Mouse (Mus musculus): ENCODE data around the gene Psma4. TPM values are rescaled to one million over a fixed set of nuclear protein-coding genes. Genes with fewer than 3 reads are reported as not detected.
"Not testable (repeated sequence)": the region's sequence is repeated elsewhere in the genome, so short reads cannot be mapped to it uniquely, and the experiment has no call there.

The Psma4 gene
- polyA plus RNA-seq, 1 experiment from 2014 or later: 239 TPM

DNA sequence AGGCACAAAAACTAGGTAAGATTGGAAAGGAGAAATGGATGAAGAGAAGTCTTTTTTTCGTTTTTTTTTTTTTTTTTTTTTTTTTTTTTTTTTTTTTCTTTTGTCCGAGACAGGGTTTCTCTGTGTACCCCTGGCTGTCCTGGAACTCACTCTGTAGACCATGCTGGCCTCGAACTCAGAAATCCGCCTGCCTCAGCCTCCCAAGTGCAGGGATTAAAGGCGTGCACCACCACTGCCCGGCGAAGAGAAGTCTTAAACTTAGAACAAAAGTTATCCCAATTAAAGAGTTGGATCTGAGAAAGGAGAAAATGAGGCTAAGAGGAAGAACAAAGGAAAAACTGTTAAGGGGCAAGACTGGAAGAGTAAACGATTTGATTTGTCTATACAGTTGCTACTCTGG lies 428 bp upstream of the Psma4 start:
- H3K9me3 ChIP-seq (ENCODE audit: control insufficient read depth, low read length); H3K27me3 ChIP-seq (ENCODE audit: control insufficient read depth, insufficient read depth, low read length); ATAC-seq (ENCODE audit: insufficient number of reproducible peaks, insufficient read depth, low FRiP score, low read depth); H3K4me1 ChIP-seq (ENCODE audit: control insufficient read depth in 2 of 2, insufficient read depth in 2 of 2, low read length in 2 of 2): not testable (repeated sequence)
- peaks cover 37% of the 10 kb centered on the region for H3K36me3 ChIP-seq (ENCODE audit: control insufficient read depth, insufficient read depth, low read length)
- 47% methylated on average over 8 of the region's 8 CpGs for WGBS
- H3K4me2 ChIP-seq (ENCODE audit: low read length): peak overlapping the region; percentile 72
- peak overlapping the region; percentile 91 for H3K9ac ChIP-seq (ENCODE audit: low read length)
- peak overlapping the region; percentile 76 to 92 for H3K27ac ChIP-seq (replicated peaks in 1 of 2; ENCODE audit: control insufficient read depth in 1 of 2, insufficient read depth in 1 of 2, low read depth in 2 of 2, low read length in 2 of 2)
- peak overlapping the region; percentile 95 to 98 for H3K4me3 ChIP-seq (ENCODE audit: control insufficient read depth in 1 of 2, insufficient read depth in 1 of 2, low read depth in 1 of 2, low read length in 2 of 2)

DNA sequence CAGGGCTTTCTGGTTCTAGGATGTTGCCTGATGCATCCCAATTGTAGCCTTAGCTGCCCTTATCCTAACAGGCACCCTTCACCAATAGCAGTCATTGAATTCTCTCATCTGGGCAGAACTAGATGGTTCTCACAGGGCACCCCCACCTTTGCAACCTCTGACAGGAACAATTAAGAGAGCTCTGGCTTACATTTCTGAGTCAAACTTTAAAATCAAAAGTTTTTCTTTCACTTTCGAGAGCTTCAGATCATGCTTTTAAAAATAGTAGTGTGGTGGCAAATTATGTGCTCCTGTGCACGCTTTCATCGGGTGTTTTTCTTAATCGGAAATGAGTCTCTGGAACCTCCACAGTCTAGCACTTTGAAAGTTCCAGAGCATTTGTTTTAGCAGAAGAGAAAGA lies 10.5 kb downstream of the Psma4 start:
- ATAC-seq (ENCODE audit: insufficient number of reproducible peaks, insufficient read depth, low FRiP score, low read depth): no peak
- WGBS: 87% methylated on average over 4 of the region's 4 CpGs
- Histone ChIP-seq H3K27ac (replicated peaks in 1 of 2; ENCODE audit: control insufficient read depth in 1 of 2, insufficient read depth in 1 of 2, low read depth in 2 of 2, low read length in 2 of 2) (no peak overlapping the region), H3K36me3 (ENCODE audit: control insufficient read depth, insufficient read depth, low read length) (peaks cover 43% of the 10 kb centered on the region), H3K9ac (ENCODE audit: low read length) (no peak overlapping the region), H3K27me3 (ENCODE audit: control insufficient read depth, insufficient read depth, low read length) (no peaks in the 10 kb centered on the region), H3K9me3 (ENCODE audit: control insufficient read depth, low read length) (no peaks in the 10 kb centered on the region), H3K4me2 (ENCODE audit: low read length) (no peak overlapping the region), H3K4me3 (ENCODE audit: control insufficient read depth in 1 of 2, insufficient read depth in 1 of 2, low read depth in 1 of 2, low read length in 2 of 2) (no peak overlapping the region), H3K4me1 (ENCODE audit: control insufficient read depth in 2 of 2, insufficient read depth in 2 of 2, low read length in 2 of 2) (no peaks in the 10 kb centered on the region)

GRCm38 (mm10) chr9:54963669-54964068 lies 13.1 kb downstream of the Psma4 start:
- peaks cover 17% of the 10 kb centered on the region for H3K36me3 ChIP-seq (ENCODE audit: control insufficient read depth, insufficient read depth, low read length)
- ATAC-seq (ENCODE audit: insufficient number of reproducible peaks, insufficient read depth, low FRiP score, low read depth): no peak

GRCm38 (mm10) chr9:54969972-54970637 lies 19.5 kb downstream of the Psma4 start:
- H3K4me3 ChIP-seq (ENCODE audit: control insufficient read depth in 1 of 2, insufficient read depth in 1 of 2, low read depth in 1 of 2, low read length in 2 of 2): no peak overlapping the region
- no peak overlapping the region for H3K4me2 ChIP-seq (ENCODE audit: low read length)
- H3K9ac ChIP-seq (ENCODE audit: low read length): no peak overlapping the region
- no peak overlapping the region for H3K27ac ChIP-seq (replicated peaks in 1 of 2; ENCODE audit: control insufficient read depth in 1 of 2, insufficient read depth in 1 of 2, low read depth in 2 of 2, low read length in 2 of 2)
- 0 out of 2 replicates have a peak, but pooled peaks cover 2% of the 10 kb centered on the region for H3K9me3 ChIP-seq (ENCODE audit: control insufficient read depth, low read length)
- no peaks in the 10 kb centered on the region for H3K36me3 ChIP-seq (ENCODE audit: control insufficient read depth, insufficient read depth, low read length)
- H3K4me1 ChIP-seq (ENCODE audit: control insufficient read depth in 2 of 2, insufficient read depth in 2 of 2, low read length in 2 of 2): no peaks in the 10 kb centered on the region
- no peak for ATAC-seq (ENCODE audit: insufficient number of reproducible peaks, insufficient read depth, low FRiP score, low read depth)
- 52% methylated on average over 8 of the region's 8 CpGs for WGBS
- no peaks in the 10 kb centered on the region for H3K27me3 ChIP-seq (ENCODE audit: control insufficient read depth, insufficient read depth, low read length)

More at GRCm38 (mm10) chr9:54963669-54964068, 13.1 kb downstream of the Psma4 start:
- no peak overlapping the region for H3K4me2 ChIP-seq (ENCODE audit: low read length)
- 0 out of 2 replicates have a peak, but pooled peaks cover 2% of the 10 kb centered on the region for H3K9me3 ChIP-seq (ENCODE audit: control insufficient read depth, low read length)
- H3K27ac ChIP-seq (replicated peaks in 1 of 2; ENCODE audit: control insufficient read depth in 1 of 2, insufficient read depth in 1 of 2, low read depth in 2 of 2, low read length in 2 of 2): no peak overlapping the region
- no peaks in the 10 kb centered on the region for H3K27me3 ChIP-seq (ENCODE audit: control insufficient read depth, insufficient read depth, low read length)
- H3K9ac ChIP-seq (ENCODE audit: low read length): no peak overlapping the region
- no peaks in the 10 kb centered on the region for H3K4me1 ChIP-seq (ENCODE audit: control insufficient read depth in 2 of 2, insufficient read depth in 2 of 2, low read length in 2 of 2)
- no peak overlapping the region for H3K4me3 ChIP-seq (ENCODE audit: control insufficient read depth in 1 of 2, insufficient read depth in 1 of 2, low read depth in 1 of 2, low read length in 2 of 2)

DNA sequence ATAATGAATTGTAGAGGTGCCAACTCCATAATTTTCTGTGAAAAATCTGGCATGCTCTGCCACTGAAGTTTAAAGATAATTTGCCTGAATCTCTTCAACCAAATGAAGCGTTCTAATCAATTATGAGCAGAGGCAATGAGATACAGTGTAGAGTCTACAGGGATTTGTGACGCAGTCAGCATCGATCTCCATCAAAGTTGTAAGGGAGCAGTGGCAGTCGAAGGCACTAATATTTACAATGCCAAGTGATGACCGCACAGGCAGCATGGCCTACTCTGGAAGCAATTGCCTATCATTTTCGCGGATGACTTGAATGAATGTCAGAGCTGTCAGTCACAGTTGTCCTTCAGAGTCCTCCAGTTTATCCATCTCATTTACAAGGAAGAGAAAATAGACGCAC lies 30.1 kb downstream of the Psma4 start, which contains the start of gene Chrna5:
Gene Chrna5 (plus strand): TSS at position 207 of the 400 bp plus-strand sequence.
- H3K36me3 ChIP-seq (ENCODE audit: control insufficient read depth, insufficient read depth, low read length): no peaks in the 10 kb centered on the region
- H3K4me2 ChIP-seq (ENCODE audit: low read length): peak within 1 kb of the TSS; percentile 98
- peaks cover 2 to 11% of the 10 kb centered on the region in 2 experiments; a peak in 3 of 4 replicates for H3K4me1 ChIP-seq (ENCODE audit: control insufficient read depth in 2 of 2, insufficient read depth in 2 of 2, low read length in 2 of 2)
- peaks cover 48% of the 10 kb centered on the region for H3K27me3 ChIP-seq (ENCODE audit: control insufficient read depth, insufficient read depth, low read length)
- ATAC-seq (ENCODE audit: insufficient number of reproducible peaks, insufficient read depth, low FRiP score, low read depth): no peak
- no peaks in the 10 kb centered on the region for H3K9me3 ChIP-seq (ENCODE audit: control insufficient read depth, low read length)
- peak within 1 kb of the TSS; percentile 59 to 64 for H3K4me3 ChIP-seq (ENCODE audit: control insufficient read depth in 1 of 2, insufficient read depth in 1 of 2, low read depth in 1 of 2, low read length in 2 of 2)
- 68% methylated on average over 8 of the region's 8 CpGs for WGBS
- H3K27ac ChIP-seq (replicated peaks in 1 of 2; ENCODE audit: control insufficient read depth in 1 of 2, insufficient read depth in 1 of 2, low read depth in 2 of 2, low read length in 2 of 2): no peak within 1 kb of the TSS
- peak within 1 kb of the TSS; percentile 68 for H3K9ac ChIP-seq (ENCODE audit: low read length)

GRCm38 (mm10) chr9:54981291-54982191 lies 31.0 kb downstream of the Psma4 start:
- under 1% methylated on average over 79 of the region's 85 CpGs for WGBS
- H3K9me3 ChIP-seq (ENCODE audit: control insufficient read depth, low read length): no peaks in the 10 kb centered on the region
- H3K9ac ChIP-seq (ENCODE audit: low read length): peak overlapping the region; percentile 68
- peak overlapping the region; percentile 98 for H3K4me2 ChIP-seq (ENCODE audit: low read length)
- H3K27ac ChIP-seq (replicated peaks in 1 of 2; ENCODE audit: control insufficient read depth in 1 of 2, insufficient read depth in 1 of 2, low read depth in 2 of 2, low read length in 2 of 2): no peak overlapping the region
- H3K4me1 ChIP-seq (ENCODE audit: control insufficient read depth in 2 of 2, insufficient read depth in 2 of 2, low read length in 2 of 2): peaks cover 2 to 11% of the 10 kb centered on the region in 2 experiments; a peak in 3 of 4 replicates
- ATAC-seq (ENCODE audit: insufficient number of reproducible peaks, insufficient read depth, low FRiP score, low read depth): peak; percentile 59
- H3K4me3 ChIP-seq (ENCODE audit: control insufficient read depth in 1 of 2, insufficient read depth in 1 of 2, low read depth in 1 of 2, low read length in 2 of 2): peak overlapping the region; percentile 59 to 64
- H3K36me3 ChIP-seq (ENCODE audit: control insufficient read depth, insufficient read depth, low read length): no peaks in the 10 kb centered on the region
- peaks cover 48% of the 10 kb centered on the region for H3K27me3 ChIP-seq (ENCODE audit: control insufficient read depth, insufficient read depth, low read length)

- H3K9me3 ChIP-seq (ENCODE audit: control insufficient read depth, low read length): no peaks in the 10 kb centered on the region
- H3K27me3 ChIP-seq (ENCODE audit: control insufficient read depth, insufficient read depth, low read length): peaks cover 48% of the 10 kb centered on the region
- H3K27ac ChIP-seq (replicated peaks in 1 of 2; ENCODE audit: control insufficient read depth in 1 of 2, insufficient read depth in 1 of 2, low read depth in 2 of 2, low read length in 2 of 2): no peak overlapping the region
- H3K9ac ChIP-seq (ENCODE audit: low read length): no peak overlapping the region
- H3K4me2 ChIP-seq (ENCODE audit: low read length): peak overlapping the region; percentile 98
- H3K4me3 ChIP-seq (ENCODE audit: control insufficient read depth in 1 of 2, insufficient read depth in 1 of 2, low read depth in 1 of 2, low read length in 2 of 2): peak overlapping the region in 1 of 2 experiments; percentile 59; a peak in 2 of 4 replicates
- 19% methylated on average over 7 of the region's 7 CpGs for WGBS
- peaks cover 2 to 11% of the 10 kb centered on the region in 2 experiments; a peak in 3 of 4 replicates for H3K4me1 ChIP-seq (ENCODE audit: control insufficient read depth in 2 of 2, insufficient read depth in 2 of 2, low read length in 2 of 2)
- no peaks in the 10 kb centered on the region for H3K36me3 ChIP-seq (ENCODE audit: control insufficient read depth, insufficient read depth, low read length)
- ATAC-seq (ENCODE audit: insufficient number of reproducible peaks, insufficient read depth, low FRiP score, low read depth): no peak
Observed at GRCm38 (mm10) chr9:54982401-54982800, 31.8 kb downstream of the Psma4 start.
